Mouse (Mus musculus) hindbrain, embryonic 13.5 days (tissue): ENCODE measurements around the gene Surf4. TPM values are rescaled to one million over a fixed set of nuclear protein-coding genes. Genes with fewer than 3 reads are reported as not detected.

Experiments
- ATAC-seq: fragments of 200-750 bp; cut with Nextera tagmentation; 2 replicates; pipeline ENCODE4 v1.8.0; 2017; ENCODE audit warnings: moderate TSS enrichment; ENCODE audit not compliant: low FRiP score
- H3K27ac ChIP-seq: fragments of 300-500 bp; sonication (generic); 2 replicates; pipeline ENCODE4 v1.5.1; 2015; ENCODE audit warnings: inconsistent platforms, mild to moderate bottlenecking, moderate library complexity
- H3K27me3 ChIP-seq: fragments of 300-500 bp; sonication (generic); 2 replicates; pipeline ENCODE4 v1.6.1; 2015; ENCODE audit warnings: mild to moderate bottlenecking, inconsistent platforms
- H3K36me3 ChIP-seq: fragments of 300-500 bp; sonication (generic); 2 replicates; pipeline ENCODE4 v1.6.1; 2015; ENCODE audit warnings: mild to moderate bottlenecking, inconsistent platforms
- H3K4me1 ChIP-seq: fragments of 300-500 bp; sonication (generic); replicated peaks from 2 replicates; pipeline ENCODE4 v1.6.1; 2015; ENCODE audit warnings: inconsistent platforms
- H3K4me2 ChIP-seq: fragments of 300-500 bp; sonication (generic); 2 replicates; pipeline ENCODE4 v1.6.1; 2015; ENCODE audit warnings: inconsistent platforms, mild to moderate bottlenecking, moderate library complexity
- H3K4me3 ChIP-seq: fragments of 300-500 bp; sonication (generic); 2 replicates; pipeline ENCODE4 v1.5.1; 2015; ENCODE audit warnings: mild to moderate bottlenecking, inconsistent platforms
- H3K9ac ChIP-seq: fragments of 300-500 bp; sonication (generic); 2 replicates; pipeline ENCODE4 v1.6.1; 2015; ENCODE audit warnings: mild to moderate bottlenecking, inconsistent platforms
- H3K9me3 ChIP-seq: fragments of 300-500 bp; sonication (generic); 2 replicates; pipeline ENCODE4 v1.6.1; 2016; ENCODE audit warnings: inconsistent platforms
- WGBS: fragments of 180-500 bp; shearing (Covaris S2); methylation state at CpG from one replicate; pipeline ENCODE4 v1.1.7; 2015; 5-methylcytosine and 5-hydroxymethylcytosine counted together
- polyA plus RNA-seq: library from polyadenylated mRNA; unstranded; fragments of >200 nt; fragmentation: Nextera tagmentation; extraction: Ambion mirVana; gene quantifications from 2 replicates; pipeline ENCODE4 v1.2.1, GENCODE M21; 2015

Surf4 gene
- polyA plus RNA-seq, 1 experiment from 2014 or later = 114 TPM

DNA sequence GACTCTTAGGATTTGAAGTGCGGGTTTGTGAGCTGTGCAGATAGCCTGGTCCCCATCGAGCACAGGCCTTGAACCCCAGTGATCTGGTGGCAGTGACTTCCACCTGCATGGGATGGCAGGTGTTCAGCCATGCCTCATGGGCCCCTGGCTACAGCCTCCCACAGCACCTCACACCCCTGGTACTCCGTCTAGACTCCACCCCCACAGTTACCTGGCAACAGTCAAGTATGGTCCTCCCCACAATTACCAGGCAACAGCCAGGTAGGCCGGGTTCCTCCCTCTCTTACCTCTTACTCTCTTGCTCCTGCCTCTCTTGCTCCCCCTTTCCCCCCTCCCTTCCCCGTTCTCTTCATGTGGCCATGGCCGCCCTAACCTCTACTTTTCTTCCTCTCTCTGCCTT is 63.1 kb downstream of the Surf4 start:
- no peaks in the 10 kb centered on the region for H3K36me3 ChIP-seq
- H3K9me3 ChIP-seq = no peaks in the 10 kb centered on the region
- ATAC-seq = no peak
- H3K9ac ChIP-seq = no peak overlapping the region
- no peak overlapping the region for H3K4me3 ChIP-seq
- H3K4me2 ChIP-seq = no peak overlapping the region
- no peak overlapping the region for H3K27ac ChIP-seq
- no peaks in the 10 kb centered on the region for H3K27me3 ChIP-seq
- no peaks in the 10 kb centered on the region for H3K4me1 ChIP-seq
- WGBS = 75% methylated on average over 6 of the region's 6 CpGs

Other genes starting within 250 kb of the Surf4 start
- gene Abo, start 68.9 kb downstream of the Surf4 start, polyA plus RNA-seq = not detected in 2 replicates
- gene Surf6, start 31.0 kb downstream of the Surf4 start, polyA plus RNA-seq = 28.2 and 29.5 TPM in 2 replicates
- 139 and 140 TPM in 2 replicates for gene Med22, start 23.3 kb downstream of the Surf4 start, polyA plus RNA-seq
- gene Rpl7a, start 23.2 kb downstream of the Surf4 start, polyA plus RNA-seq = 506 and 509 TPM in 2 replicates
- gene Surf2, start 17.6 kb downstream of the Surf4 start, polyA plus RNA-seq = 55.7 and 56.0 TPM in 2 replicates
- gene Surf1, start 17.4 kb downstream of the Surf4 start, polyA plus RNA-seq = 77.4 and 85.5 TPM in 2 replicates
- 0.10 and 0.14 TPM in 2 replicates for gene Stkld1, start 119 bp upstream of the Surf4 start, polyA plus RNA-seq
- gene Rexo4, start 30.5 kb upstream of the Surf4 start, polyA plus RNA-seq = 33.0 and 35.9 TPM in 2 replicates
- 0.31 TPM in 1 of 2 replicates, not detected in the other for gene Adamts13, start 39.5 kb upstream of the Surf4 start, polyA plus RNA-seq
- 117 and 125 TPM in 2 replicates for gene Cacfd1, start 76.0 kb upstream of the Surf4 start, polyA plus RNA-seq
- 5.5 and 6.1 TPM in 2 replicates for gene Slc2a6, start 94.1 kb upstream of the Surf4 start, polyA plus RNA-seq
- gene Mymk, start 138.3 kb upstream of the Surf4 start, polyA plus RNA-seq = 0.56 and 1.1 TPM in 2 replicates
- gene Adamtsl2, start 145.5 kb upstream of the Surf4 start, polyA plus RNA-seq = 7.6 and 8.9 TPM in 2 replicates
- 2.5 and 2.9 TPM in 2 replicates for gene Fam163b, start 208.6 kb upstream of the Surf4 start, polyA plus RNA-seq
- 1.9 and 3.1 TPM in 2 replicates for gene Dbh, start 231.3 kb upstream of the Surf4 start, polyA plus RNA-seq